Comparison of ENCODE assay signal across 8 mouse cellular contexts in the genomic region with DNA sequence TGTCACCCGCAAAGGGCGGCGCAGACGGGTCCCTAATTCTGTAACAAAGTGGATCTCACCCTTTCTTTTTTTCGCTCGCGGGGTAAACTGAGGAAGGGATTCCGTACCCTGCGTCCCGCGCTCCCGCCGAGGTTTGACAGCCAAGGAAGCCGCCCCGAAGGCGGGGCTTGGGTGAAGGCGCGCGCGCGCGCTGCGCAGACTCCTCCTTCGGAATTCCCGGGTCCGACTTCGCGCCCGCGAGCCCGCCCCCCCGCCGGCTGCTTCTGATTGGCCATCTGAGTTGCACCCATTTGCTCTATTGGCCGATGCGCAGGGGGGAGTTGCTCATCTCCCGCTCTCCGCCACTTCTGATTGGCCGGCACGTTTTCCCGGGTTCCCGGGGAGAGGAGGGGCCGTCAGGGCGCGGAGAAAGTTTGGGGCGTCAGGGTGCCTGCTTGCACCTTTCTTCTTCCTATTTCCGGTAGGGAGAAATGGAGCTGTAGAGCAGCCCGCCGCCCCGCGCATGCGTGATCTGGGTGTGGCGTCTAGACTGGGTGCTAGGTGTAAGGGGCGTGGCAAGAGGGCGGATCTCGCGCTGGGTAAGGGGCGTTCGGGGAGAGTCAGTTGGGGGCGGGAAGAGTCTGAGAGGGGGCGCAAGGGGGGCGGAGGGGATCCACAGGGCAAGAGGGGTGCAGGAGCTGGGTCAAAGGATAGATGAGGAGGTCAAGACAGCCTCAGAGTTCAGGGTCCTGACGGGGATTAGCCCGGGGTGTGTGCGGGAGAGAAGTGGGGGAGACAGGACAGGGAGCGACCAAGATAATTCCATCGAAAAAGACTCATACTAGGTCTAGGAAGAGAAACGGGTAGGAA. TPM values are rescaled to one million over a fixed set of nuclear protein-coding genes. Genes with fewer than 3 reads are reported as not detected.
DNase-seq lines count a peak whose midpoint lies in the region; ATAC-seq and TF ChIP-seq lines count a peak whose summit lies in the region.

A gene (minus strand): TSS at position 173 of the 849 bp plus-strand sequence.
A gene (plus strand): TSS at position 449 of the 849 bp plus-strand sequence.

- H3K4me2 ChIP-seq in CH12.LX (ENCODE audit: insufficient read depth, low read depth, poor library complexity, severe bottlenecking), result peak within 1 kb of the TSS; percentile 77
- H3K4me2 ChIP-seq in forebrain, embryonic 11.5 days (ENCODE audit: low read depth, low read length, severe bottlenecking), result peak within 1 kb of the TSS; percentile 62
- H3K4me2 ChIP-seq in heart, embryonic 16.5 days (ENCODE audit: low read depth, low read length), result peak within 1 kb of the TSS; percentile 92
- H3K4me2 ChIP-seq in liver, embryonic 15.5 days, result peak within 1 kb of the TSS; percentile 87
- peak within 1 kb of the TSS; percentile 89 for H3K4me2 ChIP-seq in neural tube, embryonic 12.5 days (replicated peaks)

- peak; percentile 98 for DNase-seq in CH12.LX (ENCODE audit: extremely low read depth)
- DNase-seq in c-Kit-positive CD71-positive TER-119-negative erythroid progenitor cells, embryonic 14.5 days (ENCODE audit: low read depth), result peak; percentile 97
- peak; percentile 99 for DNase-seq in forebrain, embryonic 11.5 days (ENCODE audit: low spot score)
- peak; percentile 98 to 99 for DNase-seq in kidney, postnatal 36 days
- peak; percentile 89 for DNase-seq in telencephalon, adult 2 months (ENCODE audit: low read depth, low spot score)

- H3K79me2 ChIP-seq in CH12.LX (replicated peaks; ENCODE audit: control insufficient read depth, extremely low read depth, insufficient read depth, poor library complexity, severe bottlenecking), result peaks cover 5% of the 10 kb centered on the region; the same call in 1 of the 2 replicates

- no peak within 1 kb of the TSS for H3K27ac ChIP-seq in CH12.LX (ENCODE audit: insufficient read depth, low read depth)
- H3K27ac ChIP-seq in forebrain, embryonic 11.5 days (ENCODE audit: low read depth, low read length), result no peak within 1 kb of the TSS
- peak within 1 kb of the TSS; percentile 14 for H3K27ac ChIP-seq in heart, embryonic 16.5 days (ENCODE audit: low read length)
- H3K27ac ChIP-seq in liver, embryonic 15.5 days (replicated peaks), result peak within 1 kb of the TSS; percentile 78
- no peak within 1 kb of the TSS for H3K27ac ChIP-seq in neural tube, embryonic 12.5 days

- peak within 1 kb of the TSS; percentile 68 to 72 (median 71) for H3K4me3 ChIP-seq in CH12.LX (replicated peaks in 1 of 3; ENCODE audit: low read depth in 2 of 3, low read length in 2 of 3, poor library complexity in 1 of 3)
- peak within 1 kb of the TSS; percentile 54 for H3K4me3 ChIP-seq in forebrain, embryonic 11.5 days (ENCODE audit: low read depth, low read length)
- peak within 1 kb of the TSS; percentile 79 for H3K4me3 ChIP-seq in heart, embryonic 16.5 days (ENCODE audit: low read length)
- peak within 1 kb of the TSS; percentile 72 for H3K4me3 ChIP-seq in liver, embryonic 15.5 days (replicated peaks)
- peak within 1 kb of the TSS; percentile 51 for H3K4me3 ChIP-seq in neural tube, embryonic 12.5 days

- H3K36me3 ChIP-seq in CH12.LX (replicated peaks in 1 of 2; ENCODE audit: control insufficient read depth in 1 of 2, insufficient read depth in 1 of 2, low read length in 1 of 2), result peaks cover 11 to 51% of the 10 kb centered on the region in 2 experiments
- no peaks in the 10 kb centered on the region for H3K36me3 ChIP-seq in forebrain, embryonic 11.5 days (ENCODE audit: control insufficient read depth, insufficient read depth, low read length)
- H3K36me3 ChIP-seq in heart, embryonic 16.5 days (ENCODE audit: control insufficient read depth, insufficient read depth), result peaks cover 7% of the 10 kb centered on the region
- peaks cover 40% of the 10 kb centered on the region for H3K36me3 ChIP-seq in liver, embryonic 15.5 days (replicated peaks)
- H3K36me3 ChIP-seq in neural tube, embryonic 12.5 days, result no peaks in the 10 kb centered on the region

- TF ChIP-seq POLR2A in CH12.LX (IDR thresholded peaks at IDR 0.05; ENCODE audit: low read depth, low read length), result peak; percentile 72

- TF ChIP-seq CTCF in CH12.LX (conservative IDR thresholded peaks at IDR 0.05 in 1 of 2, IDR thresholded peaks at IDR 0.05 in 1 of 2; ENCODE audit: low read depth in 2 of 2, low read length in 2 of 2), result no peak

- dilution Hi-C loops in CH12.LX (cut with MboI; ENCODE audit: extremely low pct_ligation_motif_present, extremely low pct_unique_long_range_greater_than_20kb, low sequenced_read_pairs), result no loop called here

- TF ChIP-seq RAD21 in CH12.LX (IDR thresholded peaks at IDR 0.05; ENCODE audit: low read depth, low read length), result no peak

- peak within 1 kb of the TSS; percentile 77 for H3K9ac ChIP-seq in CH12.LX (ENCODE audit: insufficient read depth, low read depth)
- H3K9ac ChIP-seq in forebrain, embryonic 11.5 days (ENCODE audit: low read length), result peak within 1 kb of the TSS; percentile 64
- H3K9ac ChIP-seq in heart, embryonic 16.5 days (ENCODE audit: low read length), result peak within 1 kb of the TSS; percentile 80
- peak within 1 kb of the TSS; percentile 64 for H3K9ac ChIP-seq in liver, embryonic 15.5 days
- H3K9ac ChIP-seq in neural tube, embryonic 12.5 days, result peak within 1 kb of the TSS; percentile 54

- TF ChIP-seq EP300 in CH12.LX (IDR thresholded peaks at IDR 0.05; ENCODE audit: low read length), result no peak

- H3K27me3 ChIP-seq in CH12.LX (replicated peaks), result no peaks in the 10 kb centered on the region
- no peaks in the 10 kb centered on the region for H3K27me3 ChIP-seq in forebrain, embryonic 11.5 days (ENCODE audit: control insufficient read depth, insufficient read depth, low read length)
- no peaks in the 10 kb centered on the region for H3K27me3 ChIP-seq in heart, embryonic 16.5 days (ENCODE audit: control insufficient read depth, insufficient read depth, low read length)
- no peaks in the 10 kb centered on the region for H3K27me3 ChIP-seq in liver, embryonic 15.5 days
- H3K27me3 ChIP-seq in neural tube, embryonic 12.5 days (replicated peaks), result no peaks in the 10 kb centered on the region

- peaks cover 7 to 41% of the 10 kb centered on the region in 2 experiments; a peak in 3 of 4 replicates for H3K4me1 ChIP-seq in CH12.LX (ENCODE audit: control insufficient read depth in 1 of 2, insufficient read depth in 2 of 2)
- peaks cover 18% of the 10 kb centered on the region for H3K4me1 ChIP-seq in forebrain, embryonic 11.5 days (replicated peaks; ENCODE audit: control insufficient read depth, insufficient read depth, low read length)
- peaks cover 25% of the 10 kb centered on the region for H3K4me1 ChIP-seq in heart, embryonic 16.5 days (ENCODE audit: control insufficient read depth, insufficient read depth, low read length)
- H3K4me1 ChIP-seq in liver, embryonic 15.5 days (replicated peaks), result peaks cover 43% of the 10 kb centered on the region
- H3K4me1 ChIP-seq in neural tube, embryonic 12.5 days, result peaks cover 36% of the 10 kb centered on the region

- WGBS in forebrain, embryonic 11.5 days, result under 1% methylated on average over 66 of the region's 67 CpGs
- under 1% methylated on average over 67 of the region's 67 CpGs for WGBS in heart, embryonic 16.5 days
- under 1% methylated on average over 67 of the region's 67 CpGs for WGBS in liver, embryonic 15.5 days (ENCODE audit: insufficient replicate concordance)
- under 1% methylated on average over 67 of the region's 67 CpGs for WGBS in neural tube, embryonic 12.5 days

- in situ Hi-C loops in CH12.LX (cut with MboI; ENCODE audit: low pct_ligation_motif_present, low pct_unique_long_range_greater_than_20kb, low sequenced_read_pairs), result loop anchor here (5.0 kb wide), 1 partner anchor 35 kb away; a partner anchor contains a TSS

- H3K9me3 ChIP-seq in CH12.LX (replicated peaks; ENCODE audit: low read length), result no peaks in the 10 kb centered on the region
- H3K9me3 ChIP-seq in forebrain, embryonic 11.5 days (ENCODE audit: control insufficient read depth, low read length), result no peaks in the 10 kb centered on the region
- H3K9me3 ChIP-seq in heart, embryonic 16.5 days (replicated peaks; ENCODE audit: control insufficient read depth, low read length), result no peaks in the 10 kb centered on the region
- H3K9me3 ChIP-seq in liver, embryonic 15.5 days (replicated peaks), result no peaks in the 10 kb centered on the region
- H3K9me3 ChIP-seq in neural tube, embryonic 12.5 days, result no peaks in the 10 kb centered on the region

- ATAC-seq in forebrain, embryonic 11.5 days (replicated peaks; ENCODE audit: low FRiP score), result peak; percentile 95
- ATAC-seq in heart, embryonic 16.5 days (replicated peaks; ENCODE audit: extremely low read depth, insufficient read depth, low FRiP score), result peak; percentile 97
- peak; percentile 94 for ATAC-seq in liver, embryonic 15.5 days (ENCODE audit: insufficient read depth)
- peak; percentile 91 for ATAC-seq in neural tube, embryonic 12.5 days (ENCODE audit: low FRiP score, low read depth)

TF ChIP-seq in CH12.LX, 34 proteins besides CTCF, POLR2A, EP300 and RAD21 (continues in another document):
- peak; percentile 72 for TF ChIP-seq IRF4 (IDR thresholded peaks at IDR 0.05; ENCODE audit: low read depth, low read length)
- TF ChIP-seq E2F4 (IDR thresholded peaks at IDR 0.05; ENCODE audit: insufficient replicate concordance, low read depth, low read length), result peak; percentile 97
- TF ChIP-seq TBP (conservative IDR thresholded peaks at IDR 0.05; ENCODE audit: low read depth, low read length), result no peak
- no peak for TF ChIP-seq ZC3H11A (IDR thresholded peaks at IDR 0.05; ENCODE audit: low read depth, low read length)
- no peak for TF ChIP-seq MAFK (IDR thresholded peaks at IDR 0.05; ENCODE audit: insufficient replicate concordance, low read length)
- TF ChIP-seq BHLHE40 (IDR thresholded peaks at IDR 0.05; ENCODE audit: low read depth, low read length), result no peak

RNA-seq across cellular contexts. Expression of the first gene that starts in this region (rescaled TPM):
- total RNA-seq in CH12.LX (2012; rRNA removed) (37.7 and 46.0 TPM in 2 replicates), CH12.LX (2014; rRNA removed) (35.3 and 38.4 TPM in 2 replicates)
- 25.3 and 29.7 TPM in 2 replicates for polyA plus RNA-seq in CH12.LX (2012; ENCODE audit: insufficient read length, low read depth)
- 58.4 and 59.4 TPM in 2 replicates for polyA plus RNA-seq in forebrain, embryonic 11.5 days (2014; fragmentation: Nextera tagmentation; extraction: Ambion mirVana)
- 59.5 and 60.3 TPM in 2 replicates for polyA plus RNA-seq in heart, embryonic 16.5 days (2015; fragmentation: Nextera tagmentation; extraction: Ambion mirVana)
- 44.6 and 47.9 TPM in 2 replicates for polyA plus RNA-seq in liver, embryonic 15.5 days (2015; fragmentation: Nextera tagmentation; extraction: Ambion mirVana)
- polyA plus RNA-seq in neural tube, embryonic 12.5 days (2016; fragmentation: Nextera tagmentation; extraction: Ambion mirVana), result 34.1 and 35.1 TPM in 2 replicates

RNA-seq across cellular contexts. Expression of the second gene that starts in this region (rescaled TPM):
- total RNA-seq in CH12.LX (2012; rRNA removed) (11.5 and 13.0 TPM in 2 replicates), CH12.LX (2014; rRNA removed) (5.2 and 8.0 TPM in 2 replicates)
- 11.3 and 12.7 TPM in 2 replicates for polyA plus RNA-seq in CH12.LX (2012; ENCODE audit: insufficient read length, low read depth)
- polyA plus RNA-seq in forebrain, embryonic 11.5 days (2014; fragmentation: Nextera tagmentation; extraction: Ambion mirVana), result 17.7 and 18.2 TPM in 2 replicates
- 15.7 and 15.9 TPM in 2 replicates for polyA plus RNA-seq in heart, embryonic 16.5 days (2015; fragmentation: Nextera tagmentation; extraction: Ambion mirVana)
- 7.4 and 8.7 TPM in 2 replicates for polyA plus RNA-seq in liver, embryonic 15.5 days (2015; fragmentation: Nextera tagmentation; extraction: Ambion mirVana)
- polyA plus RNA-seq in neural tube, embryonic 12.5 days (2016; fragmentation: Nextera tagmentation; extraction: Ambion mirVana), result 12.9 and 13.1 TPM in 2 replicates

Comparison
In these comparisons a context has a peak if more than half of its experiments do, and no peak if none do; other contexts are left out.
1. H3K27ac ChIP-seq: peak in heart, embryonic 16.5 days (single experiment) and liver, embryonic 15.5 days (single experiment); none in CH12.LX (single experiment), forebrain, embryonic 11.5 days (single experiment) and neural tube, embryonic 12.5 days (single experiment).
2. Peak in every context shown above with its lines, with median percentiles within 50 percentile points of each other: DNase-seq, H3K4me2 ChIP-seq, H3K4me3 ChIP-seq, H3K9ac ChIP-seq and ATAC-seq.